ENCODE assay signal across 8 mouse cellular contexts in genomic region chr16:33583881-33584454, GRCm38 (mm10).
DNase-seq lines count a peak whose midpoint lies in the region; ATAC-seq and TF ChIP-seq lines count a peak whose summit lies in the region.

No protein-coding gene starts in this region.

- TF ChIP-seq CTCF in stomach, postnatal 0 days (IDR thresholded peaks at IDR 0.05; ENCODE audit: low read depth): no peak

- intact Hi-C loops in heart, postnatal 36 days (cut with DNase I): loop anchor here (5.0 kb wide), 1 partner anchor 113 kb away; no protein-coding TSS in a partner anchor

- H3K9ac ChIP-seq in embryonic facial prominence, embryonic 13.5 days: peak overlapping the region; percentile 57; the same call in 1 of the 2 replicates
- peak overlapping the region; percentile 50 for H3K9ac ChIP-seq in stomach, postnatal 0 days (ENCODE audit: low read length)

- H3K4me2 ChIP-seq in embryonic facial prominence, embryonic 13.5 days: peak overlapping the region; percentile 57
- peak overlapping the region; percentile 35 for H3K4me2 ChIP-seq in stomach, postnatal 0 days (replicated peaks; ENCODE audit: low read depth)

- H3K27me3 ChIP-seq in embryonic facial prominence, embryonic 13.5 days: no peaks in the 10 kb centered on the region
- no peaks in the 10 kb centered on the region for H3K27me3 ChIP-seq in stomach, postnatal 0 days (ENCODE audit: control insufficient read depth, insufficient read depth, low read length)

- H3K4me1 ChIP-seq in embryonic facial prominence, embryonic 13.5 days: peaks cover 42% of the 10 kb centered on the region
- H3K4me1 ChIP-seq in stomach, postnatal 0 days (replicated peaks; ENCODE audit: control insufficient read depth, insufficient read depth): peaks cover 9% of the 10 kb centered on the region; the same call in 1 of the 2 replicates

- no peaks in the 10 kb centered on the region for H3K36me3 ChIP-seq in embryonic facial prominence, embryonic 13.5 days
- H3K36me3 ChIP-seq in stomach, postnatal 0 days (ENCODE audit: control insufficient read depth, insufficient read depth, low read length): no peaks in the 10 kb centered on the region

- TF ChIP-seq EP300 in stomach, postnatal 0 days (optimal IDR thresholded peaks at IDR 0.05): no peak

- 17% methylated on average over 19 of the region's 19 CpGs for WGBS in embryonic facial prominence, embryonic 13.5 days
- WGBS in stomach, postnatal 0 days: 24% methylated on average over 19 of the region's 19 CpGs

- ATAC-seq in embryonic facial prominence, embryonic 13.5 days (ENCODE audit: insufficient number of reproducible peaks, insufficient read depth, low FRiP score, low TSS enrichment, low read depth): peak; percentile 28; the same call in 1 of the 2 replicates
- ATAC-seq in megakaryocyte, adult 5-6 weeks (ENCODE audit: poor library complexity, severe bottlenecking): peak; percentile 79
- ATAC-seq in stomach, postnatal 0 days (ENCODE audit: low FRiP score, low TSS enrichment): no peak

- H3K4me3 ChIP-seq in embryonic facial prominence, embryonic 13.5 days: peak overlapping the region; percentile 32
- H3K4me3 ChIP-seq in stomach, postnatal 0 days (ENCODE audit: low read depth, low read length): 0 out of 2 replicates have a peak overlapping the region, but pooled peaks have one; percentile 6

- DNase-seq in T-cell, adult 2 months (ENCODE audit: low spot score): peak; percentile 29
- peak; percentile 59 to 73 for DNase-seq in heart, postnatal 36 days
- peak; percentile 75 to 83 for DNase-seq in kidney, postnatal 36 days
- no peak for DNase-seq in stomach, postnatal 0 days (ENCODE audit: low spot score)
- DNase-seq in urinary bladder, postnatal 10 days (ENCODE audit: low spot score): no peak
- no peak for DNase-seq in urinary bladder, postnatal 4 days (ENCODE audit: low spot score in 2 of 2)

- no peaks in the 10 kb centered on the region for H3K9me3 ChIP-seq in embryonic facial prominence, embryonic 13.5 days
- no peaks in the 10 kb centered on the region for H3K9me3 ChIP-seq in stomach, postnatal 0 days (ENCODE audit: control insufficient read depth, low read length)

- H3K27ac ChIP-seq in embryonic facial prominence, embryonic 13.5 days: peak overlapping the region; percentile 88
- H3K27ac ChIP-seq in stomach, postnatal 0 days (replicated peaks): peak overlapping the region; percentile 90

Comparison
In these comparisons a context has a peak if more than half of its experiments do, and no peak if none do; other contexts are left out.
1. DNase-seq: peak in T-cell, adult 2 months (single experiment), heart, postnatal 36 days (2 of 2) and kidney, postnatal 36 days (2 of 2); none in stomach, postnatal 0 days (single experiment), urinary bladder, postnatal 10 days (single experiment) and urinary bladder, postnatal 4 days (0 of 2).